Comparison of ENCODE assay signal across 16 mouse cellular contexts in genomic region chr12:109010070-109010649, GRCm38 (mm10). TPM values are rescaled to one million over a fixed set of nuclear protein-coding genes. Genes with fewer than 3 reads are reported as not detected.
DNase-seq lines count a peak whose midpoint lies in the region; ATAC-seq lines count a peak whose summit lies in the region.
"Had no signal": no experiment of that assay in that cellular context is flagged by ENCODE, and none has a peak within 500 bp of the region (broad histone marks: within the 10 kb centered on the region; RNA-seq: fewer than 3 reads in every experiment).

No protein-coding gene starts in this region.

- intact Hi-C loops in heart, postnatal 10 days (cut with DNase I), result no loop called here

- no peak overlapping the region for H3K4me3 ChIP-seq in midbrain, embryonic 11.5 days (ENCODE audit: low read depth, low read length)
- no peak overlapping the region for H3K4me3 ChIP-seq in midbrain, embryonic 10.5 days
- H3K4me3 ChIP-seq in forebrain, embryonic 12.5 days (replicated peaks), result no peak overlapping the region
- H3K4me3 ChIP-seq in hindbrain, embryonic 12.5 days, result no peak overlapping the region
- H3K4me3 ChIP-seq in midbrain, embryonic 15.5 days, result no peak overlapping the region
- no peak overlapping the region for H3K4me3 ChIP-seq in kidney, embryonic 16.5 days (ENCODE audit: low read length)
- H3K4me3 ChIP-seq: gastrocnemius, adult 2 months; heart, adult 2 months had no signal

- H3K9ac ChIP-seq in midbrain, embryonic 11.5 days (ENCODE audit: low read length), result no peak overlapping the region
- H3K9ac ChIP-seq in forebrain, embryonic 12.5 days, result no peak overlapping the region
- H3K9ac ChIP-seq in hindbrain, embryonic 12.5 days, result no peak overlapping the region
- H3K9ac ChIP-seq in midbrain, embryonic 15.5 days, result no peak overlapping the region
- H3K9ac ChIP-seq in kidney, embryonic 16.5 days (replicated peaks; ENCODE audit: low read length), result no peak overlapping the region

- no peaks in the 10 kb centered on the region for H3K4me1 ChIP-seq in midbrain, embryonic 11.5 days (ENCODE audit: control insufficient read depth, insufficient read depth, low read length)
- peaks cover 14% of the 10 kb centered on the region for H3K4me1 ChIP-seq in midbrain, embryonic 10.5 days
- peaks cover 30% of the 10 kb centered on the region for H3K4me1 ChIP-seq in forebrain, embryonic 12.5 days
- H3K4me1 ChIP-seq in hindbrain, embryonic 12.5 days, result peaks cover 26% of the 10 kb centered on the region
- H3K4me1 ChIP-seq in midbrain, embryonic 15.5 days, result peaks cover 27% of the 10 kb centered on the region
- H3K4me1 ChIP-seq in kidney, embryonic 16.5 days (ENCODE audit: insufficient read depth, low read length), result no peaks in the 10 kb centered on the region

- DNase-seq in midbrain, embryonic 11.5 days (ENCODE audit: low spot score, missing footprints), result no peak
- DNase-seq in midbrain, embryonic 10.5 days (ENCODE audit: low spot score), result no peak
- no peak for DNase-seq in heart, postnatal 10 days
- DNase-seq: adrenal gland, adult 2 months; cerebellum, adult 9-11 months; gastrocnemius, adult 2 months; heart, adult 2 months; lung, adult 18-20 months; lung, postnatal 36 days; thymus, postnatal 14 days had no signal

- H3K4me2 ChIP-seq in midbrain, embryonic 11.5 days, result no peak overlapping the region
- H3K4me2 ChIP-seq in forebrain, embryonic 12.5 days, result no peak overlapping the region
- no peak overlapping the region for H3K4me2 ChIP-seq in hindbrain, embryonic 12.5 days (replicated peaks)
- peak overlapping the region; percentile 24 for H3K4me2 ChIP-seq in midbrain, embryonic 15.5 days
- no peak overlapping the region for H3K4me2 ChIP-seq in kidney, embryonic 16.5 days (replicated peaks; ENCODE audit: low read depth, low read length)

- no peaks in the 10 kb centered on the region for H3K27me3 ChIP-seq in midbrain, embryonic 11.5 days (ENCODE audit: control insufficient read depth, insufficient read depth, low read length)
- H3K27me3 ChIP-seq in midbrain, embryonic 10.5 days (ENCODE audit: low read depth, poor library complexity, severe bottlenecking), result no peaks in the 10 kb centered on the region
- no peaks in the 10 kb centered on the region for H3K27me3 ChIP-seq in forebrain, embryonic 12.5 days
- H3K27me3 ChIP-seq in hindbrain, embryonic 12.5 days, result no peaks in the 10 kb centered on the region
- no peaks in the 10 kb centered on the region for H3K27me3 ChIP-seq in midbrain, embryonic 15.5 days (replicated peaks)
- H3K27me3 ChIP-seq in kidney, embryonic 16.5 days (ENCODE audit: insufficient read depth, low read length), result no peaks in the 10 kb centered on the region

- no peak overlapping the region for H3K27ac ChIP-seq in midbrain, embryonic 11.5 days (ENCODE audit: low read depth, low read length)
- no peak overlapping the region for H3K27ac ChIP-seq in midbrain, embryonic 10.5 days (replicated peaks)
- H3K27ac ChIP-seq in forebrain, embryonic 12.5 days, result peak overlapping the region; percentile 61; the same call in 1 of the 2 replicates
- H3K27ac ChIP-seq in hindbrain, embryonic 12.5 days, result peak overlapping the region; percentile 55; the same call in 1 of the 2 replicates
- peak overlapping the region; percentile 48 for H3K27ac ChIP-seq in midbrain, embryonic 15.5 days
- no peak overlapping the region for H3K27ac ChIP-seq in kidney, embryonic 16.5 days (ENCODE audit: low read length)
- H3K27ac ChIP-seq: gastrocnemius, adult 2 months; heart, adult 2 months; kidney, postnatal 0 days had no signal

- ATAC-seq in midbrain, embryonic 11.5 days (ENCODE audit: low FRiP score), result 0 out of 2 replicates have a peak, but pooled peaks have one; percentile 38
- peak; percentile 78 for ATAC-seq in forebrain, embryonic 12.5 days (ENCODE audit: low FRiP score)
- peak; percentile 49 for ATAC-seq in hindbrain, embryonic 12.5 days (ENCODE audit: low FRiP score)
- peak; percentile 84 for ATAC-seq in midbrain, embryonic 15.5 days (replicated peaks)
- no peak for ATAC-seq in megakaryocyte-erythroid progenitor cell, adult 5-6 weeks (replicated peaks; ENCODE audit: low FRiP score, low TSS enrichment, poor library complexity, severe bottlenecking)
- ATAC-seq in kidney, embryonic 16.5 days (ENCODE audit: low FRiP score, low TSS enrichment), result no peak

- 83% methylated on average over 18 of the region's 18 CpGs for WGBS in midbrain, embryonic 11.5 days
- WGBS in midbrain, embryonic 10.5 days, result 87% methylated on average over 18 of the region's 18 CpGs
- 57% methylated on average over 18 of the region's 18 CpGs for WGBS in forebrain, embryonic 12.5 days
- WGBS in hindbrain, embryonic 12.5 days, result 76% methylated on average over 18 of the region's 18 CpGs
- WGBS in midbrain, embryonic 15.5 days, result 57% methylated on average over 18 of the region's 18 CpGs
- 71% methylated on average over 18 of the region's 18 CpGs for WGBS in kidney, embryonic 16.5 days

- no peaks in the 10 kb centered on the region for H3K36me3 ChIP-seq in midbrain, embryonic 11.5 days (ENCODE audit: control insufficient read depth, insufficient read depth, low read length)
- H3K36me3 ChIP-seq in midbrain, embryonic 10.5 days, result no peaks in the 10 kb centered on the region
- H3K36me3 ChIP-seq in forebrain, embryonic 12.5 days (replicated peaks), result no peaks in the 10 kb centered on the region
- no peaks in the 10 kb centered on the region for H3K36me3 ChIP-seq in hindbrain, embryonic 12.5 days
- no peaks in the 10 kb centered on the region for H3K36me3 ChIP-seq in midbrain, embryonic 15.5 days (replicated peaks)
- no peaks in the 10 kb centered on the region for H3K36me3 ChIP-seq in kidney, embryonic 16.5 days (ENCODE audit: insufficient read depth, low read length)

- no peaks in the 10 kb centered on the region for H3K9me3 ChIP-seq in midbrain, embryonic 11.5 days (ENCODE audit: control insufficient read depth, low read length)
- no peaks in the 10 kb centered on the region for H3K9me3 ChIP-seq in midbrain, embryonic 10.5 days (replicated peaks)
- H3K9me3 ChIP-seq in forebrain, embryonic 12.5 days, result no peaks in the 10 kb centered on the region
- no peaks in the 10 kb centered on the region for H3K9me3 ChIP-seq in hindbrain, embryonic 12.5 days (replicated peaks)
- no peaks in the 10 kb centered on the region for H3K9me3 ChIP-seq in midbrain, embryonic 15.5 days
- H3K9me3 ChIP-seq in kidney, embryonic 16.5 days (ENCODE audit: low read length), result no peaks in the 10 kb centered on the region

RNA-seq across cellular contexts. Expression of gene Begain, which starts 57.9 kb away (rescaled TPM):
- polyA plus RNA-seq in midbrain, embryonic 11.5 days (2014; fragmentation: Nextera tagmentation; extraction: Ambion mirVana), result 9.2 and 9.3 TPM in 2 replicates
- 4.3 and 4.8 TPM in 2 replicates for polyA plus RNA-seq in midbrain, embryonic 10.5 days (2016; fragmentation: Nextera tagmentation; extraction: Ambion mirVana)
- polyA plus RNA-seq in forebrain, embryonic 12.5 days (2016; fragmentation: Nextera tagmentation; extraction: Ambion mirVana), result 10.9 and 11.1 TPM in 2 replicates
- 21.2 and 23.5 TPM in 2 replicates for polyA plus RNA-seq in hindbrain, embryonic 12.5 days (2016; fragmentation: Nextera tagmentation; extraction: Ambion mirVana)
- polyA plus RNA-seq in midbrain, embryonic 15.5 days (2015; fragmentation: Nextera tagmentation; extraction: Ambion mirVana), result 30.8 and 34.0 TPM in 2 replicates
- total RNA-seq in megakaryocyte-erythroid progenitor cell, adult 5-6 weeks (2014; fragmentation: Nextera tagmentation), result not detected in 2 replicates
- 0.11 TPM in 1 of 2 replicates, not detected in the other for total RNA-seq in megakaryocyte-erythroid progenitor cell, adult 5-6 weeks (2017)
- 1 to 10 TPM; 1.4 to 1.6 TPM for total RNA-seq in heart, postnatal 10 days (2021)
- 3.4 and 3.7 TPM in 2 replicates for polyA plus RNA-seq in kidney, embryonic 16.5 days (2015; fragmentation: Nextera tagmentation; extraction: Ambion mirVana)

Comparison
In these comparisons a context has a peak if more than half of its experiments do, and no peak if none do; other contexts are left out.
1. H3K27ac ChIP-seq: peak in forebrain, embryonic 12.5 days (single experiment), hindbrain, embryonic 12.5 days (single experiment) and midbrain, embryonic 15.5 days (single experiment); none in midbrain, embryonic 11.5 days (single experiment), midbrain, embryonic 10.5 days (single experiment) and kidney, embryonic 16.5 days (single experiment).
2. ATAC-seq: peak in midbrain, embryonic 11.5 days (single experiment), forebrain, embryonic 12.5 days (single experiment), hindbrain, embryonic 12.5 days (single experiment) and midbrain, embryonic 15.5 days (single experiment); none in megakaryocyte-erythroid progenitor cell, adult 5-6 weeks (single experiment) and kidney, embryonic 16.5 days (single experiment).